Mouse (Mus musculus): ENCODE measurements around the gene Olfr239. TPM values are rescaled to one million over a fixed set of nuclear protein-coding genes. Genes with fewer than 3 reads are reported as not detected.
"Not testable (repeated sequence)": the region's sequence is repeated elsewhere in the genome, so short reads cannot be mapped to it uniquely, and the experiment has no call there.

The Olfr239 gene
- polyA plus RNA-seq (2011; ENCODE audit: insufficient read length, low read depth, missing spikeins): not detected in 2 replicates

GRCm38 (mm10) chr17:33191002-33191401, at the start of gene Olfr239:
Gene Olfr239 (plus strand): TSS chr17:33191302.
- H3K4me1 ChIP-seq (ENCODE audit: control insufficient read depth, insufficient read depth, low read length); H3K4me3 ChIP-seq (ENCODE audit: insufficient read depth, low read length); H3K27ac ChIP-seq (ENCODE audit: insufficient read depth, low read length): not testable (repeated sequence)

- H3K4me3 ChIP-seq (ENCODE audit: insufficient read depth, low read length); H3K27ac ChIP-seq (ENCODE audit: insufficient read depth, low read length); H3K4me1 ChIP-seq (ENCODE audit: control insufficient read depth, insufficient read depth, low read length): not testable (repeated sequence)
Observed at GRCm38 (mm10) chr17:33168147-33168546, 23.0 kb upstream of the Olfr239 start, which contains the start of gene Olfr55. Gene Olfr55 (plus strand): TSS chr17:33168447.

- H3K4me3 ChIP-seq (ENCODE audit: insufficient read depth, low read length): no peak within 1 kb of the TSS
- no peaks in the 10 kb centered on the region for H3K4me1 ChIP-seq (ENCODE audit: control insufficient read depth, insufficient read depth, low read length)
- no peak within 1 kb of the TSS for H3K27ac ChIP-seq (ENCODE audit: insufficient read depth, low read length)
- no peak for TF ChIP-seq CTCF (IDR thresholded peaks at IDR 0.05; ENCODE audit: borderline replicate concordance, insufficient read depth, low read length)
- no peak for TF ChIP-seq POLR2A (IDR thresholded peaks at IDR 0.05; ENCODE audit: low read depth, low read length)
Observed at GRCm38 (mm10) chr17:33221590-33221989, 30.5 kb downstream of the Olfr239 start, which contains the start of gene Olfr1564. Gene Olfr1564 (minus strand): TSS chr17:33221690.

DNA sequence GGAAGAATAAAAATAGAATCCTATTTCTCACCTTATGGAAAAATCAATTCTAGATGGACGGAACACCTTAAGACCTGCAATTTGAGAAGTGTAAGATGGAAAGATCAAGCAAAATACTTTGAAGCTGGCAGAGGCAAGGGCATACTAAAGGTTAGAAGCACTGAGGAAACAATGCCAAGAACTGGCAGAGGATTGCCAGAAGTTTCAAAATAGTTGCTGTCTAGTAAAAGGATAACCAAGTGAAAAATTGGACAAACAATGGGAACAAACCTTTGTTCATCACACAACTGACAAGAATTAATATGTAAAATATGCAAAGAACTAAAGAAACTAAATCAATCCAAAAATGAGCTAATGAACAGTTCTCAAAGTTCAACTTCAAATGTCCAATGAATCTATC, 45.5 kb downstream of the Olfr239 start:
- H3K27ac ChIP-seq (ENCODE audit: insufficient read depth, low read length); H3K4me3 ChIP-seq (ENCODE audit: insufficient read depth, low read length); H3K4me1 ChIP-seq (ENCODE audit: control insufficient read depth, insufficient read depth, low read length): not testable (repeated sequence)

Other genes starting within 250 kb of the Olfr239 start
- 10.0 and 14.2 TPM in 2 replicates for gene Cyp4f13, start 243.9 kb upstream of the Olfr239 start, polyA plus RNA-seq (2011; ENCODE audit: insufficient read length, low read depth, missing spikeins)
- 4.8 and 6.5 TPM in 2 replicates for gene Zfp472, start 225.5 kb upstream of the Olfr239 start, polyA plus RNA-seq (2011; ENCODE audit: insufficient read length, low read depth, missing spikeins)
- 10.3 and 11.3 TPM in 2 replicates for gene Zfp952, start 198.2 kb upstream of the Olfr239 start, polyA plus RNA-seq (2011; ENCODE audit: insufficient read length, low read depth, missing spikeins)
- 4.2 and 8.1 TPM in 2 replicates for gene Zfp763, start 157.9 kb upstream of the Olfr239 start, polyA plus RNA-seq (2011; ENCODE audit: insufficient read length, low read depth, missing spikeins)
- not detected in 2 replicates for gene 4921501E09Rik, start 123.2 kb upstream of the Olfr239 start, polyA plus RNA-seq (2011; ENCODE audit: insufficient read length, low read depth, missing spikeins)
- 5.6 and 5.7 TPM in 2 replicates for gene Zfp563, start 102.0 kb upstream of the Olfr239 start, polyA plus RNA-seq (2011; ENCODE audit: insufficient read length, low read depth, missing spikeins)
- not detected in 2 replicates for gene Morc2b, start 51.6 kb upstream of the Olfr239 start, polyA plus RNA-seq (2011; ENCODE audit: insufficient read length, low read depth, missing spikeins)
- gene Olfr55, start 22.9 kb upstream of the Olfr239 start, polyA plus RNA-seq (2011; ENCODE audit: insufficient read length, low read depth, missing spikeins): not detected in 2 replicates
- 0.20 and 0.35 TPM in 2 replicates for gene Olfr1564, start 30.4 kb downstream of the Olfr239 start, polyA plus RNA-seq (2011; ENCODE audit: insufficient read length, low read depth, missing spikeins)
- gene Zfp955a, start 63.8 kb downstream of the Olfr239 start, polyA plus RNA-seq (2011; ENCODE audit: insufficient read length, low read depth, missing spikeins): 12.6 and 13.3 TPM in 2 replicates
- not detected in 2 replicates for gene Olfr63, start 73.4 kb downstream of the Olfr239 start, polyA plus RNA-seq (2011; ENCODE audit: insufficient read length, low read depth, missing spikeins)
- gene Zfp955b, start 98.2 kb downstream of the Olfr239 start, polyA plus RNA-seq (2011; ENCODE audit: insufficient read length, low read depth, missing spikeins): 10.7 and 10.8 TPM in 2 replicates
- 14.4 and 16.3 TPM in 2 replicates for gene Zfp81, start 167.6 kb downstream of the Olfr239 start, polyA plus RNA-seq (2011; ENCODE audit: insufficient read length, low read depth, missing spikeins)
- gene Zfp101, start 203.3 kb downstream of the Olfr239 start, polyA plus RNA-seq (2011; ENCODE audit: insufficient read length, low read depth, missing spikeins): 11.2 and 11.7 TPM in 2 replicates
- gene Actl9, start 241.6 kb downstream of the Olfr239 start, polyA plus RNA-seq (2011; ENCODE audit: insufficient read length, low read depth, missing spikeins): not detected in 2 replicates

Data from embryonic fibroblast, embryonic 13.5 days (primary cell).